Mouse (Mus musculus) embryonic facial prominence, embryonic 14.5 days (tissue): Measurements from ENCODE around the gene Rasal3. TPM values are rescaled to one million over a fixed set of nuclear protein-coding genes. Genes with fewer than 3 reads are reported as not detected.

Experiments
- ATAC-seq: fragments of 200-750 bp; cut with Nextera tagmentation; 2 replicates; pipeline ENCODE4 v1.8.0; 2017; ENCODE audit warnings: low read depth, moderate number of reproducible peaks, moderate TSS enrichment
- DNase-seq: peaks from one replicate; pipeline ENCODE4 v3.0.0-alpha.2; 2015; ENCODE audit warnings: low spot score
- H3K27ac ChIP-seq: fragments of 300-500 bp; sonication (generic); replicated peaks from 2 replicates; pipeline ENCODE4 v1.5.1; 2014; ENCODE audit warnings: low read depth, mild to moderate bottlenecking, low read length, moderate library complexity
- H3K27me3 ChIP-seq: fragments of 300-500 bp; sonication (generic); replicated peaks from 2 replicates; pipeline ENCODE4 v1.6.1; 2014; ENCODE audit warnings: low read length; ENCODE audit not compliant: control insufficient read depth, insufficient read depth
- H3K36me3 ChIP-seq: fragments of 300-500 bp; sonication (generic); 2 replicates; pipeline ENCODE4 v1.6.1; 2014; ENCODE audit warnings: low read length, mixed read lengths; ENCODE audit not compliant: control insufficient read depth, insufficient read depth
- H3K4me1 ChIP-seq: fragments of 300-500 bp; sonication (generic); 2 replicates; pipeline ENCODE4 v1.6.1; 2014; ENCODE audit warnings: antibody characterized with exemption, low read length; ENCODE audit not compliant: control insufficient read depth, insufficient read depth
- H3K4me2 ChIP-seq: fragments of 300-500 bp; sonication (generic); 2 replicates; pipeline ENCODE4 v1.6.1; 2014; ENCODE audit warnings: low read depth, mild to moderate bottlenecking, low read length, moderate library complexity, mixed read lengths
- H3K4me3 ChIP-seq: fragments of 300-500 bp; sonication (generic); 2 replicates; pipeline ENCODE4 v1.5.1; 2014; ENCODE audit warnings: low read depth, mild to moderate bottlenecking, low read length
- H3K9ac ChIP-seq: fragments of 300-500 bp; sonication (generic); 2 replicates; pipeline ENCODE4 v1.6.1; 2014; ENCODE audit warnings: low read depth, mild to moderate bottlenecking, low read length, moderate library complexity, mixed read lengths
- H3K9me3 ChIP-seq: fragments of 300-500 bp; sonication (generic); 2 replicates; pipeline ENCODE4 v1.6.1; 2016; ENCODE audit warnings: low read length; ENCODE audit not compliant: control insufficient read depth
- WGBS: fragments of 180-500 bp; shearing (Covaris S2); extraction: QIAGEN DNeasy Blood & Tissue Kit; methylation state at CpG from one replicate; pipeline ENCODE4 v1.1.7; 2014; 5-methylcytosine and 5-hydroxymethylcytosine counted together
- polyA plus RNA-seq: library from polyadenylated mRNA; unstranded; fragments of >200 nt; fragmentation: Nextera tagmentation; extraction: Ambion mirVana; gene quantifications from 2 replicates; pipeline ENCODE4 v1.2.1, GENCODE M21; 2014

Gene Rasal3
- polyA plus RNA-seq, 1 experiment from 2014 or later: 2.4 TPM

DNA sequence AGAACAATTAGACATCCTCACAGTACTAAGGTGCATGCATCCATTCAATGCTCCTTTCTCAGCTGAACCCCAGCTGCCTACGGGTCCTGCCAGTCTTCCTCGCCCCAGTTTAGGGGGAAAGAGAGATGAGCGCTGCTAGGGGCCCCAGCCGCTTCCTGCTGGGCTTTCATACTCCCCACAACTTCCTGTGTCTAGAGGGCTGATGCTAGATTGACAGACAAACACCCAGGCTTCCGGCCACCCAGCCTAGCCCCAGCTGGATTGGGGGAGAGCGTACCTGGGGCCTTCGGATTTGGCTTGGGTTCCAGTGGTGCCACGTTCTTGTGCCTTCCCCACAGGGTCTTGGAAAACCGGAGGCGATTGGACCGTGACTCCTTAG lies 615 bp downstream of the Rasal3 start:
- Histone ChIP-seq H3K9me3 (no peaks in the 10 kb centered on the region), H3K9ac (no peak overlapping the region), H3K4me1 (no peaks in the 10 kb centered on the region), H3K4me3 (no peak overlapping the region), H3K27me3 (peaks cover 17% of the 10 kb centered on the region), H3K36me3 (no peaks in the 10 kb centered on the region), H3K27ac (no peak overlapping the region), H3K4me2 (no peak overlapping the region)
- WGBS: 70% methylated on average over 11 of the region's 11 CpGs
- ATAC-seq (no peak), DNase-seq (no peak)

DNA sequence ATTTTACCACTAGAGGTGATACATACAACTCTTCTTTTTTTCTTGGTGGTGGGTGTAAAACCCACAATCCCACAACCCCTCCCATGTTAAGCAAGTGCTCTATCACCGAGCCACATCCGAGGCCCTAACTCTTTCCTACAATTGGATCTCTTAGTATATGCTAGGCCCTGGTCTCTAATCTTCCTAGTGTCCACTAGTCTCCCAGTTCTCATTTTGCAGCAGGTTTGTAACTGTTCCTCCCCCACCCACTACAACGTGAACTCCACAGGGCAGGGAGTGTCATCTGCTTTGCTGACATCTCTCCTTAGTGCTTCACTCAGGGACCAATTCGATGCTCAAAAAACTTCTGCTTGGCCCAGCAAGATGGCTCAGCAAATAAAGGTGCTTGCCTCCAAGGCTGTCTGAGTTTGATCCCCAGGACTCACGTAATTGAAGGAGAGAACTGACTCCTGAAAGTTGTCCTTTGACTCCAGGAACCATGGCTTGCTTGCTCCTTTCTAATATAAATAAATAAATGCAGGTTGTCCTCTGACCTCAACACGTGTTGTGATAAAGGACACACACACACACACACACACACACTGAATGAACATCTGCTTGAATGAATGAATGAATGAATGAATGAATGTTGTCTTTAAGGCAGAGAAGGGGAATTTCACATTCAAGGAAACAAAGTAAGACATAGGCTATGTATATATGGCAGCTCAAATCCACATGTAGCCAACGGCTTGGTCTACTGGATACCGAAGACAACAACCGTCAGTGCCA lies 1.2 kb downstream of the Rasal3 start:
- Histone ChIP-seq H3K4me1 (no peaks in the 10 kb centered on the region), H3K4me2 (no peak overlapping the region), H3K4me3 (no peak overlapping the region), H3K27ac (no peak overlapping the region), H3K9me3 (no peaks in the 10 kb centered on the region), H3K27me3 (peaks cover 23% of the 10 kb centered on the region), H3K9ac (no peak overlapping the region), H3K36me3 (no peaks in the 10 kb centered on the region)
- DNase-seq (no peak), ATAC-seq (no peak)
- WGBS: 79% methylated on average over 9 of the region's 9 CpGs

DNA sequence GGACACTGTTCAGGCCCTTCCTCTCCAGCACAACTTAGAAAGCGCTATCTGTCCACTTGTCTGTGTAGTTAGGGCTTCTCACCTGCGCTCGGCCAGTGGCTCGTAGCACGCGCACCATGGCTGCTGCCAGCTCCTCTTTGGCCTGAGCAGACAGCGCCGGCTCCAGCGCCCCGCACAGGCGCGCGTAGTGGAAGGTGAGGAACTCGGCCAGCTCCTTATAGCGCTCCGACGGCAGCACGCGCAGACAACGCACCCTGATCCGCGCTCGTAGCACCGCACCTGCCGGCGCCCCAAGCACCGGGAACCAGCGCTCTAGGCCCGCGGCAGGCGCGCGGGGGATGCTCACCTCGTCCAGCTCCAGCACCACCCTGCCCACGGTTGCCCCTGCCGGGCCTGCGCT lies 7.1 kb downstream of the Rasal3 start:
- ATAC-seq: no peak
- no peak overlapping the region for H3K27ac ChIP-seq
- WGBS: 2% methylated on average over 23 of the region's 37 CpGs

DNA sequence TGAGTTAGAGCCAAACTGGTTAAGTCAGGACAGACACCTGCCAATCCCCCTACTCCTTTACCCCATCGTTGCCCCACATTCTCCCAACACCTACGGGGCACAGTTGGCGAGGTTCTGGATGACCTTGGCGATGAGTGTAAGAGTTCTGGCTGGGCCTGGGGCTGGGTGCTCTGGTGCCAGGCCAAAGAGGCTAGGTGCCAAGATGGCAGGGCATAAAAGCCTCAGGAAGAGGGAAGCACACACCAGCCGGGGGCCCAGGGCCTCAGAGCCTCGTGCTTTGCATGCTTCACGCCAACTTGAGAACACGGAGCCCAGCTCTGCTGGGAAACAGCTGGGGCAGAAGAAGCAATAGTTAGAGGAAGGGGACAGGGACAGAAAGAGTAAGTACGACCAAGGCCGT lies 9.4 kb downstream of the Rasal3 start:
- ATAC-seq (no peak), DNase-seq (no peak)
- H3K27me3 ChIP-seq: peaks cover 89% of the 10 kb centered on the region
- no peak overlapping the region for H3K9ac ChIP-seq
- no peak overlapping the region for H3K4me2 ChIP-seq
- 85% methylated on average over 10 of the region's 10 CpGs for WGBS
- H3K27ac ChIP-seq: no peak overlapping the region
- H3K4me3 ChIP-seq: no peak overlapping the region
- no peaks in the 10 kb centered on the region for H3K9me3 ChIP-seq
- no peaks in the 10 kb centered on the region for H3K36me3 ChIP-seq
- H3K4me1 ChIP-seq: 0 out of 2 replicates have a peak, but pooled peaks cover 4% of the 10 kb centered on the region

More for the DNA sequence above, 7.1 kb downstream of the Rasal3 start:
- Histone ChIP-seq H3K9me3 (no peaks in the 10 kb centered on the region), H3K4me1 (0 out of 2 replicates have a peak, but pooled peaks cover 4% of the 10 kb centered on the region), H3K4me2 (peak overlapping the region; percentile 50), H3K36me3 (no peaks in the 10 kb centered on the region), H3K9ac (no peak overlapping the region), H3K27me3 (peaks cover 81% of the 10 kb centered on the region), H3K4me3 (peak overlapping the region; percentile 23)
- no peak for DNase-seq

DNA sequence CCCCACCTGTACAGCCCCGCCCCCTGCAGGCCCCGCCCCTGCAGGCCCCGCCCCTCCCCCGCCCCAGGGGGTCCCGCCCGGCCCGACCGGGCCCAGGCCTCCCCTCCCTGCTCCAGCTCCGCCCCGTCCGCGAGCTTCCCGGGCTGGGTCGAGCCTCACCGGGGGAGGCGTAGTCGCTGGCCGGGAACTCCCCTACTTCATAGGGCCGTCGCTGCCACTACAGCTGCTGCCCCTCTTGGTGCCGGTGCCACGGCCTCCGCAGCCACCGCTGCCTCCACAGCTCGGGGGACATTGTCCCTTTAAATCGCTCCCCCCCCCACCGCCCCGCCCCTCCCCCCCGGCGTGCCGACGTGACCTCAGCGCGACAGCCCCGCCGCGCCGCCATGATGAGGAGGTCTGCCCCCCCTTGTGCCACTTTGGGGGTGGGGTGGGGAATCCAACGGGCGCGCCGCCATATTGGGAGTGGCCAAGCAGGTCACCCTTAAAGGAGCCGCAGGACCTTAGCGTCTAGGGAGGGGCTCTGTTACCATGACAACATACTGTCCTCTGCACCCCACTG lies 14.2 kb downstream of the Rasal3 start, which contains the start of gene Wiz:
TSS of gene Wiz (minus strand) at position 339 of the 559 bp plus-strand sequence.
- Histone ChIP-seq H3K4me2 (peak within 1 kb of the TSS; percentile 98), H3K36me3 (peaks cover 21% of the 10 kb centered on the region), H3K27me3 (peaks cover 42% of the 10 kb centered on the region), H3K9me3 (no peaks in the 10 kb centered on the region), H3K4me1 (peaks cover 4% of the 10 kb centered on the region; the same call in 1 of the 2 replicates), H3K4me3 (peak within 1 kb of the TSS; percentile 78), H3K27ac (peak within 1 kb of the TSS; percentile 82), H3K9ac (peak within 1 kb of the TSS; percentile 84)
- DNase-seq (peak; percentile 95), ATAC-seq (peak; percentile 92)
- WGBS: 0% methylated on average over 6 of the region's 44 CpGs

DNA sequence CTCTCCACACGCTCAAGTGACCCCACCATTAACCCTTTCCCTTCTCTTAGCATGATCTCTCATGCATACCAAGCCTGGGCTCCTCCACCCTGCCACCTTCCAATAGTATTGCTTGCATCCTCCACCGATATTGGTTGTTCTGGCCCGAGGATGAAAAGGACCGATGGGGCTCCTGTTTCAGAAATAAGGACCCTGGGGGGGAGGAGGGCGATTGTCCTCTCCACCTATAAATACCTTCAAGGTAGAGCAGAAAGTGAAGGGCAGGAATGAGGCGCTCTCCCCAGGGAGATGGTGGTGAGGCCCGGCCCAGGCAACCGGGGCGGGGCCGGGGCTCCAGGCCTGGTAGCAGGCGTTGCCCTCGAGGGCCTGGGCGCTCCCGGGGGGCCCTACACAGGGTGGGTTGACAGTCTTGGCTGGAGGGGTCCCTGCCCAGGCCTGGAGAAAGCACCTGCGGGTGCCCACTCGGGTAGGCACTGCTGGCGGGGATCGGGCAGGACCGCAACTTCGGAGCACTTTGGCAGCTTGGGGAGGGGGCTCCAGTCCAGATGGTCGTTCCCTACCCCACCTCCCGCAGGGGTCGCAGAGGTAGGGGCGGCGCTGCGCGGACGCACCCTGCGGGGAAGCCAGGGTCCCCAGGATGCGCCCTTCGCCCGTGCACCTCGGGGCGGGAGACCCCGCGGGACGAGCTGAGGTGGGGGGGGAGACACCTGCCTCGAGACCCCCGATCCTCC lies 14.8 kb downstream of the Rasal3 start:
- Histone ChIP-seq H3K9me3 (no peaks in the 10 kb centered on the region), H3K36me3 (peaks cover 21% of the 10 kb centered on the region), H3K9ac (peak overlapping the region; percentile 84), H3K4me2 (peak overlapping the region; percentile 98), H3K27ac (peak overlapping the region; percentile 82), H3K4me3 (peak overlapping the region; percentile 78), H3K4me1 (peaks cover 4% of the 10 kb centered on the region; the same call in 1 of the 2 replicates), H3K27me3 (peaks cover 35% of the 10 kb centered on the region)
- ATAC-seq (peak; percentile 45), DNase-seq (peak; percentile 62)
- 2% methylated on average over 15 of the region's 39 CpGs for WGBS

DNA sequence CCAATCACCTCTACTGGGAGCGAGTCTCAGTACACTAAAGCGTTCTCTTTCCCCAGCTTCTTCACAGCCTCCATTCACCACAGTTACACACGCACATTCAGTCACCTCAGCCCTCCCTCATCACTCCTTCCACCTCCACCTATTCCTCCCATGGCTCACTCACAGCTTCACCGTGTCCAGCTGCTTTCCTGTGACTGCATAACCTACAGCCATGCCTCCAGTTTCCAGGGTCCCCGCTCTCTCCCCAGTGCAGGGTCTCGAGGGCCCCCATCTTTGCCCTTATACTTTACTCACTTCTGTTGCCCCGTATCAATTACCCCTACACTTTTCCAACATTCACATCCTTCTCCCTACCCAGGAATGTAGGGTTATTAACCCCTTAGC lies 15.4 kb downstream of the Rasal3 start:
- peaks cover 30% of the 10 kb centered on the region for H3K27me3 ChIP-seq
- no peaks in the 10 kb centered on the region for H3K9me3 ChIP-seq
- ATAC-seq (no peak), DNase-seq (no peak)
- H3K4me3 ChIP-seq: peak overlapping the region; percentile 78
- peaks cover 4% of the 10 kb centered on the region; the same call in 1 of the 2 replicates for H3K4me1 ChIP-seq
- H3K36me3 ChIP-seq: peaks cover 24% of the 10 kb centered on the region
- peak overlapping the region; percentile 98 for H3K4me2 ChIP-seq
- 31% methylated on average over 7 of the region's 7 CpGs for WGBS
- no peak overlapping the region for H3K27ac ChIP-seq
- peak overlapping the region; percentile 84 for H3K9ac ChIP-seq

DNA sequence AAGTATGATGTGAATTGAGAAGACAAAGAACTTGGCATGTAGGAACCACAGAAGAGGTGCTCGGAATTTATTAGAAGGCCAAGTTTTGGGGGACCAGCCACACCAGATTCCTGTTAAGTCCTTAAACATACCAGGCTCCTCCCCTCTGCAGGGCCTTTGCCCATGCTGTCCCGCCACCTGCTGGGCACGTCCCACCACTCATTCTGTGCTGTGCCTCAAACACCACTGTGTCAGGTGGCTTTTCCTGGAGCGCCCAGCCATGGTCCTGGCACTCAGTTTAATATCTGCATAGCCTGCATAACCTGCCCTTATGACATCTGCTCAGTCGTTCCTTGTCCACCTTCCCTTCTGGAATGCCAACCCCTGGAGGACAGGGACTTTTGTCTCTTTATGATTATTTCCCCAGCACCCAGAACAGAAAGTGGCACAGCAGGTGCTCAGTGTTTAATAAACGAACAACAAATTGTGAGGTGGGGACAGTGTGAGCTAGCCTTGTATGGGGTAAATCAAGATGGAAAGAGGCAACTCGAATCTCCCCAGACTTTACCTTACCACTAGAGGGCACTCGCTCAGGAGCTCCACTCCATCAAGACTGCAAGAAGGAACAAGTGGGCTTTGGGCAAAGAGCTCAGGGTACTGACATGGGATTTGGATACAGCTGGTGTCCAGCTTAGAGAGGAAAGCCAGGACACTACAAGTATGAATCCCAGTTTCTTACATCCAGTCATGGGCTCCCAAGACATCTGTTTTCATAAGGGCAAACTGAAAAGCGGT lies 16.5 kb downstream of the Rasal3 start:
- peaks cover 29% of the 10 kb centered on the region for H3K36me3 ChIP-seq
- no peak overlapping the region for H3K27ac ChIP-seq
- no peak overlapping the region for H3K4me2 ChIP-seq
- H3K9me3 ChIP-seq: no peaks in the 10 kb centered on the region
- no peak overlapping the region for H3K4me3 ChIP-seq
- DNase-seq: peak; percentile 35
- no peak overlapping the region for H3K9ac ChIP-seq
- ATAC-seq: no peak
- H3K4me1 ChIP-seq: peaks cover 4% of the 10 kb centered on the region; the same call in 1 of the 2 replicates
- 67% methylated on average over 9 of the region's 9 CpGs for WGBS
- H3K27me3 ChIP-seq: peaks cover 19% of the 10 kb centered on the region
